Mouse (Mus musculus): ENCODE results near the gene Gm20878. TPM values are rescaled to one million over a fixed set of nuclear protein-coding genes. Genes with fewer than 3 reads are reported as not detected.

The Gm20878 gene
- polyA plus RNA-seq (2012; rRNA removed) = 16.4 and 17.5 TPM in 2 replicates

GRCm38 (mm10) chr4:41941272-41941671 lies at the start of gene Gm20878:
TSS of gene Gm20878 (plus strand) at chr4:41941572.

DNA sequence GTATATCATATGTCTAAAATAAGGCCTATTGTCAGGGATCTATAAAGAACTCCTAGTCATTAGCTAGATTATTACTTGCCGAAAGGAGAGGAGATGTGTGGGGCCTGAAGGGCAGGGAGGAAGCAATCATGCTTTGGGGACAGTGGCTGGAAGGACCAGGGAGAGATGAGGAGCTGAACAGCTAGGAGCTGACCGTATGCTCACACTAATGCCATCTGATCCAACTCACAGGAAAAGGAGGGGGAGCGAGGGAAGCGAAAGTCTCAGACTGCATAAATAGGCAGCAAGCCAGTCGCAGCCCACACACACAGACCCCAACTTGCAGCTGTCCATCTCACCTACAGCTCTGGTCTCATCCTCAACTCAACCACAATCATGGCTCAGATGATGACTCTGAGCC lies 38.1 kb upstream of the Gm20878 start, which contains the start of gene Gm21541:
Gm21541 (plus strand) TSS at position 301 of the 400 bp plus-strand sequence.

DNA sequence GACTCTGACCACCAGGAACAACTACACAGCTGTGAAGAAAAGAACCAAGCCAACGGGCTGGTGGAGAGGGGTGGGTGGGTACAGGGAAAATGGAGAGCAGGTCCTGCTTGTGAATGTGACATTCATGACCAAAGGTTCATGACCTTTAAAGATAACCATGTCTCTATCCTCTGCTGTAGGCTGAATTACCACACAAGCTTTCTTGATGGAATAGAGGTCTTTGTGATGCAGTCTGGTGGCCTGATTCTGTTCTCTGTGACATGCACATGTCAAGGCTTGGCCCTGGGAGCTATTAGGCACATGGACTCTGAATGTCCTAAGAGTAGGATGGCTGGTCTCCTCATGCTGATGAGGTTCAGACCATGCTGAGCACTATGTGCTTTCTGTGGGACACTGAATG lies 24.4 kb downstream of the Gm20878 start, which contains the start of gene Fam205a4:
Fam205a4 (plus strand) TSS at position 301 of the 400 bp plus-strand sequence.

Other genes starting within 250 kb of the Gm20878 start
- gene Cntfr, start 244.5 kb upstream of the Gm20878 start, polyA plus RNA-seq (2012; rRNA removed) = 30.4 and 39.1 TPM in 2 replicates
- gene Il11ra1, start 241.6 kb upstream of the Gm20878 start, polyA plus RNA-seq (2012; rRNA removed) = 19.9 and 28.3 TPM in 2 replicates
- gene Rpp25l, start 228.0 kb upstream of the Gm20878 start, polyA plus RNA-seq (2012; rRNA removed) = 47.3 and 47.7 TPM in 2 replicates
- 219 and 222 TPM in 2 replicates for gene Dctn3, start 218.4 kb upstream of the Gm20878 start, polyA plus RNA-seq (2012; rRNA removed)
- gene Arid3c, start 210.4 kb upstream of the Gm20878 start, polyA plus RNA-seq (2012; rRNA removed) = 0.38 and 0.43 TPM in 2 replicates
- 101 and 103 TPM in 2 replicates for gene Galt, start 186.3 kb upstream of the Gm20878 start, polyA plus RNA-seq (2012; rRNA removed)
- gene Sigmar1, start 185.4 kb upstream of the Gm20878 start, polyA plus RNA-seq (2012; rRNA removed) = 61.7 and 67.8 TPM in 2 replicates
- gene Ccl27a, start 167.3 kb upstream of the Gm20878 start, polyA plus RNA-seq (2012; rRNA removed) = 442 and 448 TPM in 2 replicates
- not detected in 2 replicates for gene Gm21541, start 38.0 kb upstream of the Gm20878 start, polyA plus RNA-seq (2012; rRNA removed)
- 2.6 and 2.8 TPM in 2 replicates for gene Fam205a4, start 24.5 kb downstream of the Gm20878 start, polyA plus RNA-seq (2012; rRNA removed)
- gene Gm21093, start 93.2 kb downstream of the Gm20878 start, polyA plus RNA-seq (2012; rRNA removed) = 1.6 and 1.9 TPM in 2 replicates
- not detected in 2 replicates for gene Gm3893, start 149.6 kb downstream of the Gm20878 start, polyA plus RNA-seq (2012; rRNA removed)
- not detected in 2 replicates for gene Gm13304, start 173.2 kb downstream of the Gm20878 start, polyA plus RNA-seq (2012; rRNA removed)
- 2.4 and 4.9 TPM in 2 replicates for gene Gm13306, start 211.9 kb downstream of the Gm20878 start, polyA plus RNA-seq (2012; rRNA removed)
- 0.24 and 0.36 TPM in 2 replicates for gene Gm13305, start 227.0 kb downstream of the Gm20878 start, polyA plus RNA-seq (2012; rRNA removed)